Mouse (Mus musculus): Measurements from ENCODE around the gene Fstl3.

- TF ChIP-seq POLR2A (IDR thresholded peaks at IDR 0.05; ENCODE audit: borderline replicate concordance, low read depth, low read length) (no peak), CTCF (IDR thresholded peaks at IDR 0.05; ENCODE audit: low read depth, low read length) (no peak)
Observed at GRCm38 (mm10) chr10:79762875-79763274, 14.2 kb upstream of the Fstl3 start.
